Comparison of ENCODE assay signal across 11 mouse cellular contexts in genomic region chr7:73697092-73697491, GRCm38 (mm10).
"Had no signal": no experiment of that assay in that cellular context is flagged by ENCODE, and none has a peak within 500 bp of the region (broad histone marks: within the 10 kb centered on the region; RNA-seq: fewer than 3 reads in every experiment).

No protein-coding gene starts in this region.

- H3K27ac ChIP-seq: limb, embryonic 13.5 days; liver, embryonic 14.5 days; macrophage; midbrain, embryonic 12.5 days had no signal

- DNase-seq: kidney, adult 9 months; kidney, postnatal 10 days; kidney, postnatal 4 days; left cerebral cortex, postnatal 4 days; lung, adult 2 months; lung, postnatal 10 days; right cerebral cortex, postnatal 25 days had no signal

- H3K4me2 ChIP-seq: limb, embryonic 13.5 days; midbrain, embryonic 12.5 days had no signal

- H3K36me3 ChIP-seq: limb, embryonic 13.5 days; midbrain, embryonic 12.5 days had no signal

- H3K4me3 ChIP-seq: limb, embryonic 13.5 days; midbrain, embryonic 12.5 days had no signal

- H3K9me3 ChIP-seq: limb, embryonic 13.5 days had no signal

- H3K9ac ChIP-seq: limb, embryonic 13.5 days; liver, embryonic 14.5 days; midbrain, embryonic 12.5 days had no signal

- H3K4me1 ChIP-seq: limb, embryonic 13.5 days; midbrain, embryonic 12.5 days had no signal

- H3K27me3 ChIP-seq: limb, embryonic 13.5 days; midbrain, embryonic 12.5 days had no signal
